ENCODE assay signal across 8 mouse cellular contexts in genomic region chr16:25263520-25264149, GRCm38 (mm10). TPM values are rescaled to one million over a fixed set of nuclear protein-coding genes. Genes with fewer than 3 reads are reported as not detected.
DNase-seq lines count a peak whose midpoint lies in the region; ATAC-seq and TF ChIP-seq lines count a peak whose summit lies in the region.

No protein-coding gene starts in this region.

- 40% methylated on average over 9 of the region's 9 CpGs for WGBS in limb, embryonic 14.5 days
- WGBS in stomach, embryonic 14.5 days, result 39% methylated on average over 9 of the region's 9 CpGs

- 0 out of 2 replicates have a peak, but pooled peaks cover 6% of the 10 kb centered on the region for H3K27me3 ChIP-seq in limb, embryonic 14.5 days (ENCODE audit: control insufficient read depth, insufficient read depth, low read length)
- no peaks in the 10 kb centered on the region for H3K27me3 ChIP-seq in stomach, embryonic 14.5 days (ENCODE audit: control insufficient read depth, insufficient read depth, low read length)

- H3K9ac ChIP-seq in limb, embryonic 14.5 days (ENCODE audit: low read depth, low read length, severe bottlenecking), result no peak overlapping the region
- H3K9ac ChIP-seq in stomach, embryonic 14.5 days (replicated peaks; ENCODE audit: low read depth, low read length), result no peak overlapping the region

- no peak overlapping the region for H3K4me2 ChIP-seq in limb, embryonic 14.5 days (replicated peaks; ENCODE audit: low read depth, low read length, severe bottlenecking)
- H3K4me2 ChIP-seq in stomach, embryonic 14.5 days (replicated peaks; ENCODE audit: low read depth, low read length), result no peak overlapping the region

- intact Hi-C loops in gastrocnemius, postnatal 36 days (cut with DNase I), result loop anchor here (5.0 kb wide), 2 partner anchors 181 to 1281 kb away; no protein-coding TSS in a partner anchor

- H3K27ac ChIP-seq in limb, embryonic 14.5 days (replicated peaks; ENCODE audit: low read depth, low read length), result no peak overlapping the region
- H3K27ac ChIP-seq in stomach, embryonic 14.5 days (ENCODE audit: low read length), result no peak overlapping the region

- TF ChIP-seq POLR2A in limb, embryonic 14.5 days (IDR thresholded peaks at IDR 0.05; ENCODE audit: borderline replicate concordance, extremely low read depth, insufficient read depth, insufficient read length), result no peak

- H3K9me3 ChIP-seq in limb, embryonic 14.5 days (ENCODE audit: control insufficient read depth, low read length), result no peaks in the 10 kb centered on the region
- H3K9me3 ChIP-seq in stomach, embryonic 14.5 days (ENCODE audit: control insufficient read depth, low read depth, low read length), result no peaks in the 10 kb centered on the region

- H3K4me1 ChIP-seq in limb, embryonic 14.5 days (ENCODE audit: control insufficient read depth, insufficient read depth, low read length), result no peaks in the 10 kb centered on the region
- H3K4me1 ChIP-seq in stomach, embryonic 14.5 days (ENCODE audit: control insufficient read depth, insufficient read depth, low read length), result 0 out of 2 replicates have a peak, but pooled peaks cover 3% of the 10 kb centered on the region

- no peaks in the 10 kb centered on the region for H3K36me3 ChIP-seq in limb, embryonic 14.5 days (ENCODE audit: control insufficient read depth, insufficient read depth, low read length)
- no peaks in the 10 kb centered on the region for H3K36me3 ChIP-seq in stomach, embryonic 14.5 days (ENCODE audit: control insufficient read depth, insufficient read depth, low read length)

- peak; percentile 93 for DNase-seq in 3T3-L1 (ENCODE audit: low read depth, low spot score)
- peak; percentile 78 for DNase-seq in adrenal gland, adult 2 months
- DNase-seq in embryo, embryonic 10.5 days (ENCODE audit: low spot score), result peak; percentile 91
- DNase-seq in gastrocnemius, postnatal 36 days, result peak; percentile 61 to 73
- DNase-seq in kidney, adult 9 months, result peak; percentile 79
- peak; percentile 83 for DNase-seq in limb, embryonic 14.5 days (ENCODE audit: low spot score)
- peak; percentile 41 to 75 for DNase-seq in natural killer cell, adult 2 months (ENCODE audit: low spot score in 2 of 2)

- H3K4me3 ChIP-seq in limb, embryonic 14.5 days (replicated peaks; ENCODE audit: low read length), result no peak overlapping the region
- H3K4me3 ChIP-seq in stomach, embryonic 14.5 days (ENCODE audit: low read depth, low read length), result no peak overlapping the region

- ATAC-seq in limb, embryonic 14.5 days (ENCODE audit: low FRiP score, low read depth), result peak; percentile 63; the same call in 1 of the 2 replicates
- ATAC-seq in stomach, embryonic 14.5 days (ENCODE audit: insufficient number of reproducible peaks, insufficient read depth, low FRiP score, low read depth), result peak; percentile 33; the same call in 1 of the 2 replicates

RNA-seq across cellular contexts. Expression of gene Tprg, which starts 23.0 kb away (rescaled TPM):
- total RNA-seq in adrenal gland, adult 2 months (2021), result not detected
- polyA plus RNA-seq in adrenal gland, adult 2 months (2012; rRNA removed), result not detected in 2 replicates
- not detected for total RNA-seq in gastrocnemius, postnatal 36 days (2021)
- 0.36 and 1.1 TPM in 2 replicates for polyA plus RNA-seq in limb, embryonic 14.5 days (2012; rRNA removed)
- polyA plus RNA-seq in limb, embryonic 14.5 days (2014; fragmentation: Nextera tagmentation; extraction: Ambion mirVana), result 1.9 and 4.3 TPM in 2 replicates
- 0.85 and 1.0 TPM in 2 replicates for polyA plus RNA-seq in stomach, embryonic 14.5 days (2014; fragmentation: Nextera tagmentation; extraction: Ambion mirVana)
